Mouse (Mus musculus) right cerebral cortex, postnatal 36 days (tissue): ENCODE measurements around the gene Pakap.
A peak's percentile ranks its signal among the peaks of the same experiment; 100 is the strongest.

ENCODE experiments used
- DNase-seq, 2 experiments: peaks; one replicate each; pipeline ENCODE4 v3.0.0; 2022; ENCODE audit warnings: low spot score in 2 of 2, mixed read lengths in 1 of 2

Gene Pakap

GRCm38 (mm10) chr4:57625306-57625705 lies 57.3 kb downstream of the Pakap start:
- no peak for DNase-seq

- no peak for DNase-seq
Measured at GRCm38 (mm10) chr4:57625756-57626155, 57.8 kb downstream of the Pakap start.

GRCm38 (mm10) chr4:57626921-57627320 lies 58.9 kb downstream of the Pakap start:
- DNase-seq, result no peak

- DNase-seq, result no peak
Measured at GRCm38 (mm10) chr4:57632386-57632785, 64.4 kb downstream of the Pakap start.

GRCm38 (mm10) chr4:57633052-57633451 lies 65.1 kb downstream of the Pakap start:
- DNase-seq, result peak in 1 of 2 experiments; percentile 41

- no peak for DNase-seq
Measured at GRCm38 (mm10) chr4:57634956-57635355, 67.0 kb downstream of the Pakap start.

GRCm38 (mm10) chr4:57636782-57637482 lies 69.0 kb downstream of the Pakap start:
- DNase-seq, result no peak

- peak; percentile 64 to 79 for DNase-seq
Measured at GRCm38 (mm10) chr4:57637636-57638386, 69.8 kb downstream of the Pakap start.

- no peak for DNase-seq
Measured at GRCm38 (mm10) chr4:57638941-57639340, 71.0 kb downstream of the Pakap start.

- peak in 1 of 2 experiments; percentile 34 for DNase-seq
Measured at GRCm38 (mm10) chr4:57640222-57640621, 72.2 kb downstream of the Pakap start.

- DNase-seq, result no peak
Measured at GRCm38 (mm10) chr4:57640971-57641370, 73.0 kb downstream of the Pakap start.

GRCm38 (mm10) chr4:57650994-57651393 lies 83.0 kb downstream of the Pakap start:
- DNase-seq, result no peak

- no peak for DNase-seq
Measured at GRCm38 (mm10) chr4:57651547-57651946, 83.6 kb downstream of the Pakap start.

GRCm38 (mm10) chr4:57652185-57652904 lies 84.4 kb downstream of the Pakap start:
- DNase-seq, result no peak

- no peak for DNase-seq
Measured at GRCm38 (mm10) chr4:57655966-57656365, 88.0 kb downstream of the Pakap start.

- peak; percentile 48 to 64 for DNase-seq
Measured at GRCm38 (mm10) chr4:57656388-57656787, 88.4 kb downstream of the Pakap start.

- DNase-seq, result no peak
Measured at GRCm38 (mm10) chr4:57656861-57657260, 88.9 kb downstream of the Pakap start.

GRCm38 (mm10) chr4:57660470-57660869 lies 92.5 kb downstream of the Pakap start:
- no peak for DNase-seq

- no peak for DNase-seq
Measured at GRCm38 (mm10) chr4:57666101-57666500, 98.1 kb downstream of the Pakap start.

- DNase-seq, result no peak
Measured at GRCm38 (mm10) chr4:57670813-57671469, 103.0 kb downstream of the Pakap start.

GRCm38 (mm10) chr4:57672541-57672940 lies 104.6 kb downstream of the Pakap start:
- no peak for DNase-seq
